Mouse (Mus musculus) embryonic facial prominence, embryonic 12.5 days (tissue): Measurements from ENCODE around the gene Phlda3. TPM values are rescaled to one million over a fixed set of nuclear protein-coding genes. Genes with fewer than 3 reads are reported as not detected.

Experiments used
- ATAC-seq: fragments of 200-750 bp; cut with Nextera tagmentation; 2 replicates; pipeline ENCODE4 v1.8.0; 2017; ENCODE audit not compliant: insufficient number of reproducible peaks, insufficient read depth, low FRiP score, low TSS enrichment
- H3K27ac ChIP-seq: fragments of 300-500 bp; sonication (generic); 2 replicates; pipeline ENCODE4 v1.5.1; 2016; ENCODE audit warnings: mild to moderate bottlenecking
- H3K27me3 ChIP-seq: fragments of 300-500 bp; sonication (generic); 2 replicates; pipeline ENCODE4 v1.6.1; 2016; ENCODE audit warnings: mild to moderate bottlenecking, moderate library complexity
- H3K36me3 ChIP-seq: fragments of 300-500 bp; sonication (generic); 2 replicates; pipeline ENCODE4 v1.6.1; 2016; ENCODE audit warnings: mild to moderate bottlenecking
- H3K4me1 ChIP-seq: fragments of 300-500 bp; sonication (generic); 2 replicates; pipeline ENCODE4 v1.6.1; 2016
- H3K4me2 ChIP-seq: fragments of 300-500 bp; sonication (generic); replicated peaks from 2 replicates; pipeline ENCODE4 v1.6.1; 2016; ENCODE audit warnings: mild to moderate bottlenecking, moderate library complexity
- H3K4me3 ChIP-seq: fragments of 300-500 bp; sonication (generic); 2 replicates; pipeline ENCODE4 v1.5.1; 2016; ENCODE audit warnings: mild to moderate bottlenecking
- H3K9ac ChIP-seq: fragments of 300-500 bp; sonication (generic); 2 replicates; pipeline ENCODE4 v1.6.1; 2016; ENCODE audit warnings: mild to moderate bottlenecking, moderate library complexity
- H3K9me3 ChIP-seq: fragments of 300-500 bp; sonication (generic); 2 replicates; pipeline ENCODE4 v1.6.1; 2016; ENCODE audit warnings: mild to moderate bottlenecking, moderate library complexity
- WGBS: fragments of 180-500 bp; shearing (Covaris S2); methylation state at CpG from one replicate; pipeline ENCODE4 v1.1.7; 2016; 5-methylcytosine and 5-hydroxymethylcytosine counted together
- polyA plus RNA-seq: library from polyadenylated mRNA; unstranded; fragments of >200 nt; fragmentation: Nextera tagmentation; extraction: Ambion mirVana; gene quantifications from 2 replicates; pipeline ENCODE4 v1.2.1, GENCODE M21; 2016

Gene Phlda3
- polyA plus RNA-seq, 1 experiment from 2014 or later: 52.8 TPM

- H3K27ac ChIP-seq: no peak overlapping the region
- no peaks in the 10 kb centered on the region for H3K27me3 ChIP-seq
- 69% methylated on average over 8 of the region's 8 CpGs for WGBS
- H3K36me3 ChIP-seq: no peaks in the 10 kb centered on the region
- no peak for ATAC-seq
- H3K4me1 ChIP-seq: peaks cover 16% of the 10 kb centered on the region
- no peak overlapping the region for H3K4me3 ChIP-seq
- H3K9me3 ChIP-seq: no peaks in the 10 kb centered on the region
- no peak overlapping the region for H3K9ac ChIP-seq
- no peak overlapping the region for H3K4me2 ChIP-seq
These were observed 5.7 kb upstream of the Phlda3 start for GRCm38 (mm10) chr1:135760216-135760615.

GRCm38 (mm10) chr1:135761728-135762127, 4.2 kb upstream of the Phlda3 start:
- H3K36me3 ChIP-seq: no peaks in the 10 kb centered on the region
- no peak for ATAC-seq
- no peak overlapping the region for H3K4me2 ChIP-seq
- H3K27ac ChIP-seq: no peak overlapping the region
- no peak overlapping the region for H3K9ac ChIP-seq
- no peaks in the 10 kb centered on the region for H3K9me3 ChIP-seq
- WGBS: 83% methylated on average over 5 of the region's 5 CpGs
- peaks cover 15% of the 10 kb centered on the region for H3K4me1 ChIP-seq
- no peak overlapping the region for H3K4me3 ChIP-seq
- H3K27me3 ChIP-seq: no peaks in the 10 kb centered on the region

- Histone ChIP-seq H3K4me2 (no peak overlapping the region), H3K27ac (0 out of 2 replicates have a peak overlapping the region, but pooled peaks have one; percentile 25), H3K9me3 (no peaks in the 10 kb centered on the region), H3K27me3 (no peaks in the 10 kb centered on the region), H3K36me3 (peaks cover 5% of the 10 kb centered on the region), H3K9ac (no peak overlapping the region), H3K4me1 (peaks cover 27% of the 10 kb centered on the region), H3K4me3 (no peak overlapping the region)
- no peak for ATAC-seq
- WGBS: 38% methylated on average over 9 of the region's 9 CpGs
These were observed 2.3 kb upstream of the Phlda3 start for GRCm38 (mm10) chr1:135763503-135764205.

- Histone ChIP-seq H3K27me3 (no peaks in the 10 kb centered on the region), H3K9me3 (no peaks in the 10 kb centered on the region), H3K36me3 (peaks cover 10% of the 10 kb centered on the region), H3K27ac (0 out of 2 replicates have a peak overlapping the region, but pooled peaks have one; percentile 25), H3K9ac (no peak overlapping the region), H3K4me3 (no peak overlapping the region), H3K4me2 (no peak overlapping the region), H3K4me1 (peaks cover 27% of the 10 kb centered on the region)
- 47% methylated on average over 2 of the region's 2 CpGs for WGBS
- ATAC-seq: no peak
These were observed 1.8 kb upstream of the Phlda3 start for GRCm38 (mm10) chr1:135764206-135764528.

- WGBS: 22% methylated on average over 30 of the region's 30 CpGs
- peak; percentile 22; the same call in 1 of the 2 replicates for ATAC-seq
- Histone ChIP-seq H3K27me3 (no peaks in the 10 kb centered on the region), H3K4me2 (peak overlapping the region; percentile 77), H3K36me3 (peaks cover 18% of the 10 kb centered on the region), H3K4me3 (peak overlapping the region; percentile 58), H3K9ac (peak overlapping the region; percentile 81), H3K4me1 (peaks cover 25% of the 10 kb centered on the region), H3K27ac (peak overlapping the region; percentile 83), H3K9me3 (no peaks in the 10 kb centered on the region)
These were observed 830 bp downstream of the Phlda3 start for GRCm38 (mm10) chr1:135766592-135767306.

GRCm38 (mm10) chr1:135767324-135767890, 1.5 kb downstream of the Phlda3 start:
- H3K4me3 ChIP-seq: peak overlapping the region; percentile 58
- no peak overlapping the region for H3K27ac ChIP-seq
- 72% methylated on average over 4 of the region's 4 CpGs for WGBS
- peaks cover 25% of the 10 kb centered on the region for H3K4me1 ChIP-seq
- no peaks in the 10 kb centered on the region for H3K27me3 ChIP-seq
- peaks cover 18% of the 10 kb centered on the region for H3K36me3 ChIP-seq
- peak overlapping the region; percentile 81; the same call in 1 of the 2 replicates for H3K9ac ChIP-seq
- no peaks in the 10 kb centered on the region for H3K9me3 ChIP-seq
- no peak for ATAC-seq
- H3K4me2 ChIP-seq: peak overlapping the region; percentile 77

- H3K9ac ChIP-seq: no peak overlapping the region
- H3K27ac ChIP-seq: no peak overlapping the region
- no peaks in the 10 kb centered on the region for H3K9me3 ChIP-seq
- 89% methylated on average over 2 of the region's 2 CpGs for WGBS
- no peaks in the 10 kb centered on the region for H3K27me3 ChIP-seq
- no peak overlapping the region for H3K4me3 ChIP-seq
- peaks cover 18% of the 10 kb centered on the region for H3K36me3 ChIP-seq
- peaks cover 23% of the 10 kb centered on the region for H3K4me1 ChIP-seq
- peak overlapping the region; percentile 77; the same call in 1 of the 2 replicates for H3K4me2 ChIP-seq
- ATAC-seq: no peak
These were observed 2.5 kb downstream of the Phlda3 start for GRCm38 (mm10) chr1:135768400-135768799.

- peaks cover 12% of the 10 kb centered on the region for H3K4me1 ChIP-seq
These were observed 4.3 kb downstream of the Phlda3 start for GRCm38 (mm10) chr1:135770237-135770636.

GRCm38 (mm10) chr1:135770896-135771572, 5.1 kb downstream of the Phlda3 start:
- no peak overlapping the region for H3K4me3 ChIP-seq
- no peak for ATAC-seq
- no peaks in the 10 kb centered on the region for H3K27me3 ChIP-seq
- no peak overlapping the region for H3K4me2 ChIP-seq
- no peaks in the 10 kb centered on the region for H3K9me3 ChIP-seq
- peaks cover 12% of the 10 kb centered on the region for H3K4me1 ChIP-seq
- no peak overlapping the region for H3K9ac ChIP-seq
- 0 out of 2 replicates have a peak overlapping the region, but pooled peaks have one; percentile 5 for H3K27ac ChIP-seq
- WGBS: 69% methylated on average over 12 of the region's 12 CpGs
- peaks cover 18% of the 10 kb centered on the region for H3K36me3 ChIP-seq

More at GRCm38 (mm10) chr1:135770237-135770636, 4.3 kb downstream of the Phlda3 start:
- H3K4me2 ChIP-seq: no peak overlapping the region
- peaks cover 18% of the 10 kb centered on the region for H3K36me3 ChIP-seq
- no peak for ATAC-seq
- no peaks in the 10 kb centered on the region for H3K27me3 ChIP-seq
- no peak overlapping the region for H3K9ac ChIP-seq
- WGBS: 50% methylated on average over 7 of the region's 7 CpGs
- H3K9me3 ChIP-seq: no peaks in the 10 kb centered on the region
- no peak overlapping the region for H3K4me3 ChIP-seq
- H3K27ac ChIP-seq: no peak overlapping the region

GRCm38 (mm10) chr1:135771573-135771970, 5.7 kb downstream of the Phlda3 start:
- Histone ChIP-seq H3K9me3 (no peaks in the 10 kb centered on the region), H3K9ac (no peak overlapping the region), H3K36me3 (peaks cover 18% of the 10 kb centered on the region), H3K4me2 (no peak overlapping the region), H3K4me3 (no peak overlapping the region), H3K27me3 (no peaks in the 10 kb centered on the region; the same call in 1 of the 2 replicates), H3K4me1 (peaks cover 14% of the 10 kb centered on the region), H3K27ac (no peak overlapping the region)
- 63% methylated on average over 8 of the region's 8 CpGs for WGBS
- no peak for ATAC-seq

GRCm38 (mm10) chr1:135776596-135776995, 10.7 kb downstream of the Phlda3 start:
- Histone ChIP-seq H3K4me3 (no peak overlapping the region), H3K9ac (no peak overlapping the region), H3K4me2 (no peak overlapping the region), H3K9me3 (no peaks in the 10 kb centered on the region), H3K27me3 (no peaks in the 10 kb centered on the region; the same call in 1 of the 2 replicates), H3K36me3 (no peaks in the 10 kb centered on the region), H3K27ac (no peak overlapping the region), H3K4me1 (peaks cover 18% of the 10 kb centered on the region)
- no peak for ATAC-seq
